Mouse (Mus musculus) midbrain, embryonic 10.5 days (tissue): ENCODE data around the gene Samd4b. TPM values are rescaled to one million over a fixed set of nuclear protein-coding genes. Genes with fewer than 3 reads are reported as not detected.

ENCODE experiments used
- DNase-seq: peaks from one replicate; pipeline ENCODE4 v3.0.0-alpha.2; 2017; ENCODE audit warnings: low spot score
- H3K27ac ChIP-seq: fragments of 300-500 bp; sonication (generic); replicated peaks from 2 replicates; pipeline ENCODE4 v1.5.1; 2016; ENCODE audit warnings: mild to moderate bottlenecking
- H3K27me3 ChIP-seq: fragments of 300-500 bp; sonication (generic); 2 replicates; pipeline ENCODE4 v1.6.1; 2016; ENCODE audit warnings: low read depth, mild to moderate bottlenecking; ENCODE audit not compliant: poor library complexity, severe bottlenecking
- H3K36me3 ChIP-seq: fragments of 300-500 bp; sonication (generic); 2 replicates; pipeline ENCODE4 v1.6.1; 2016; ENCODE audit warnings: mild to moderate bottlenecking, moderate library complexity
- H3K4me1 ChIP-seq: fragments of 300-500 bp; sonication (generic); 2 replicates; pipeline ENCODE4 v1.6.1; 2016
- H3K4me3 ChIP-seq: fragments of 300-500 bp; sonication (generic); 2 replicates; pipeline ENCODE4 v1.5.1; 2016; ENCODE audit warnings: mild to moderate bottlenecking, moderate library complexity
- H3K9me3 ChIP-seq: fragments of 300-500 bp; sonication (generic); replicated peaks from 2 replicates; pipeline ENCODE4 v1.6.1; 2016; ENCODE audit warnings: mild to moderate bottlenecking
- WGBS: fragments of 180-500 bp; shearing (Covaris S2); methylation state at CpG from one replicate; pipeline ENCODE4 v1.1.7; 2016; 5-methylcytosine and 5-hydroxymethylcytosine counted together
- polyA plus RNA-seq: library from polyadenylated mRNA; unstranded; fragments of >200 nt; fragmentation: Nextera tagmentation; extraction: Ambion mirVana; gene quantifications from 2 replicates; pipeline ENCODE4 v1.2.1, GENCODE M21; 2016

Gene Samd4b
- polyA plus RNA-seq, 1 experiment from 2014 or later = 29.2 TPM

DNA sequence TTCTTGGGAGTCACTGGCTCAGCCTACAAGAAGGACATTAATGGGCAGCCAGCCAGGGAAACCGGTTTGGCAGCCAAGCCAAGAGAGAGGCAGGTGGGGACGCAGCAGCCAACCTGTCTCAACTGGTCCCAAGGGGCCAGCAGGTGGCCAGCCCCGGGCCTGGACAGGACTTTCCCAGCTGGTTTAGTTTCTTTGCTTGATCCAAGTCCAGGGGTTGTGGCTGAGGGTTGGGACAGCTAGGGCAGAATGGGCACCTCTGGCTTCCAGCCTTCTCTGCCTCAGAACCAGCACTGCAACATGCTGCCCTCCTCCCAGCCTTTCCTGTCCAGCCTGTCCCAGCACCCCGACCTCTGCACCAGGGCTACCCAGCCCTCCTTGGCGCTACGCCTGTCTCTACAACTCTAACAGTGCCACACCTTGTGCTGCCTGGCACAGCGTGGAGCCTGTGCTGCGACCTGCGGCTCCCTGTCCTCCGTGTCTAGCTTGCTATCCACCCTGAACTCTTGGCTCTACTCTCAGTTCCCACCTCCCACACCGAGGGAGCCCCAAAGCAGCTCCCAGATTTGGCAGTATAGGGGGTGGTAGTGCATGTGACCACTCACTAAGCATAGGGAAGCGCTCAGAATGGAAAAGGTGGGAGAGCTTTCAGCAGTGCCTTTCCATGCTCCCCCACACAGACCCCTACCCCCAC lies 27.5 kb downstream of the Samd4b start:
- 0 out of 2 replicates have a peak, but pooled peaks cover 2% of the 10 kb centered on the region for H3K4me1 ChIP-seq
- H3K27ac ChIP-seq = 0 out of 2 replicates have a peak overlapping the region, but pooled peaks have one; percentile 14
- no peak overlapping the region for H3K4me3 ChIP-seq
- no peak for DNase-seq
- H3K36me3 ChIP-seq = peaks cover 45% of the 10 kb centered on the region
- WGBS = 76% methylated on average over 12 of the region's 12 CpGs
- no peaks in the 10 kb centered on the region for H3K27me3 ChIP-seq
- no peaks in the 10 kb centered on the region for H3K9me3 ChIP-seq

GRCm38 (mm10) chr7:28568253-28568652 lies 29.7 kb downstream of the Samd4b start:
- H3K36me3 ChIP-seq = peaks cover 67% of the 10 kb centered on the region
- no peaks in the 10 kb centered on the region for H3K27me3 ChIP-seq
- no peak overlapping the region for H3K27ac ChIP-seq
- 0 out of 2 replicates have a peak, but pooled peaks cover 2% of the 10 kb centered on the region for H3K4me1 ChIP-seq
- H3K4me3 ChIP-seq = no peak overlapping the region
- peak; percentile 62 for DNase-seq
- H3K9me3 ChIP-seq = no peaks in the 10 kb centered on the region

DNA sequence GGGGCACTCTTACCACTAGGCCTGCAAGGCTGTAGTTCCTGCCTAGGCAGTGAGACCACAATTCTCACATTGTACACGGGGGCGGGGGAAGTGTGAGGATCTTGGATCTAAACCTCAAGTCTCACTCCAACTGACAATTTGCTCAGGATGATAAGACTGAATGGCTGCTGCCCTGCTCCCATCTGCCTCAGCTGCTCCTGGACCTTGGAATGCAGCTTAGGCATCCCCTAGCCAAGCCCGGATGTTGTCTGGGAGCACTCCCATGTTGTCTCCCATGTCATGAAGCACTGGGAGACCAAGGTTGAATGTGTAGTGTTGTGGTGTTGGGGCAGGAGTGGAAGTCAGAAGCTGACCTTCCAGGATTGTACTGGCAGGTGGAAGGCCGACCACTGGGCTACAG lies 30.4 kb downstream of the Samd4b start:
- WGBS = 88% methylated on average over 4 of the region's 4 CpGs
- H3K36me3 ChIP-seq = peaks cover 74% of the 10 kb centered on the region
- H3K9me3 ChIP-seq = no peaks in the 10 kb centered on the region
- DNase-seq = no peak
- no peak overlapping the region for H3K4me3 ChIP-seq
- H3K27ac ChIP-seq = no peak overlapping the region
- no peaks in the 10 kb centered on the region for H3K27me3 ChIP-seq
- H3K4me1 ChIP-seq = 0 out of 2 replicates have a peak, but pooled peaks cover 2% of the 10 kb centered on the region

GRCm38 (mm10) chr7:28565407-28565806 lies 32.5 kb downstream of the Samd4b start:
- Histone ChIP-seq H3K27me3 (no peaks in the 10 kb centered on the region), H3K9me3 (no peaks in the 10 kb centered on the region), H3K4me3 (no peak overlapping the region), H3K27ac (no peak overlapping the region), H3K4me1 (no peaks in the 10 kb centered on the region), H3K36me3 (peaks cover 92% of the 10 kb centered on the region)
- 83% methylated on average over 5 of the region's 5 CpGs for WGBS
- no peak for DNase-seq

DNA sequence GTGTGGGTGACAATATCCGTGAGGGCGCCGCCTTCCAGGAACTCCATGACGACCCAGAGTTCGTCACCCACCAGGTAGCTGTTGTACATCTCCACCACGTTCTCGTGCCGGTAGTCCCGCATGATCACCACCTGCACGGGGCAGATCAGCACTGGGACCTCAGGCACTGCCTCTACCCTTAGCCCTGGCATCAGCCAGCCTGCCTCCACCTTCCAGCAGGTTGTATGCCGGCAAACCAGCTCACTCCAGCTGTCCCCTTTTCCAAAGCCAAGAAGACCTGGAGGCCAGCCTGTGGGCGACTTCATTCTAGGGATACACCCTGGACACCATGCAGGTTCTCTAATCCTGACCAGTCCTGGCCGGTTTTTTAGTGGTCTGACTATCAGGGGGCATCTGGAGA lies 35.0 kb downstream of the Samd4b start:
- Histone ChIP-seq H3K36me3 (peaks cover 96% of the 10 kb centered on the region), H3K4me1 (0 out of 2 replicates have a peak, but pooled peaks cover 3% of the 10 kb centered on the region), H3K27ac (no peak overlapping the region), H3K9me3 (no peaks in the 10 kb centered on the region), H3K27me3 (no peaks in the 10 kb centered on the region), H3K4me3 (no peak overlapping the region)
- DNase-seq = no peak
- 94% methylated on average over 13 of the region's 13 CpGs for WGBS

- peaks cover 95% of the 10 kb centered on the region for H3K36me3 ChIP-seq
- no peak overlapping the region for H3K4me3 ChIP-seq
These were observed 35.6 kb downstream of the Samd4b start for GRCm38 (mm10) chr7:28562371-28562770.

DNA sequence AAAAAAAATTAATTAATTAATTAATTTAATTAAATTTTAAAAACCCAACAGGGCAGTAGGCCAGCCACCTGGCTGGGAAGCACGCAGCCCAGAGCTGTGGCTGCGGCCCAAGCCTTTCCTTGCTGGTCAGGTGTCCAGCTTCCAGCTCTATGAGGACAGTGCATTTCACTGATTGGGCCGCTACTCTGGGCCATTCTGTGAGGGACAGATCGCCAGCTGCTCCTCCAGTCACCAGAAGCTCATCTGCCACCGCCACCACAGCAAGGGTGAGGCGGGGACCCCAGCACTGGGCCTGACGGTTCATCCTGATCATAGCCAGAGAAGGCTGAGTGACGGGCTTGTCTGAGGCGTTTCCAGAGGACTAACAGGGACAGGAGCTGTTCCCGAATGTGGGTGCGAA lies 36.0 kb downstream of the Samd4b start:
- peaks cover 91% of the 10 kb centered on the region for H3K36me3 ChIP-seq
- DNase-seq = no peak
- no peaks in the 10 kb centered on the region for H3K9me3 ChIP-seq
- 88% methylated on average over 11 of the region's 11 CpGs for WGBS
- no peak overlapping the region for H3K4me3 ChIP-seq
- 0 out of 2 replicates have a peak, but pooled peaks cover 3% of the 10 kb centered on the region for H3K4me1 ChIP-seq
- no peak overlapping the region for H3K27ac ChIP-seq
- H3K27me3 ChIP-seq = no peaks in the 10 kb centered on the region

More at GRCm38 (mm10) chr7:28562371-28562770, 35.6 kb downstream of the Samd4b start:
- 0 out of 2 replicates have a peak, but pooled peaks cover 3% of the 10 kb centered on the region for H3K4me1 ChIP-seq
- H3K27me3 ChIP-seq = no peaks in the 10 kb centered on the region
- H3K9me3 ChIP-seq = no peaks in the 10 kb centered on the region
- DNase-seq = no peak
- WGBS = 95% methylated on average over 13 of the region's 13 CpGs
- H3K27ac ChIP-seq = no peak overlapping the region

- Histone ChIP-seq H3K4me3 (no peak overlapping the region), H3K27ac (no peak overlapping the region), H3K36me3 (peaks cover 80% of the 10 kb centered on the region), H3K27me3 (no peaks in the 10 kb centered on the region), H3K4me1 (peaks cover 11% of the 10 kb centered on the region), H3K9me3 (no peaks in the 10 kb centered on the region)
- 93% methylated on average over 10 of the region's 10 CpGs for WGBS
- no peak for DNase-seq
These were observed 37.1 kb downstream of the Samd4b start for GRCm38 (mm10) chr7:28560856-28561255.

DNA sequence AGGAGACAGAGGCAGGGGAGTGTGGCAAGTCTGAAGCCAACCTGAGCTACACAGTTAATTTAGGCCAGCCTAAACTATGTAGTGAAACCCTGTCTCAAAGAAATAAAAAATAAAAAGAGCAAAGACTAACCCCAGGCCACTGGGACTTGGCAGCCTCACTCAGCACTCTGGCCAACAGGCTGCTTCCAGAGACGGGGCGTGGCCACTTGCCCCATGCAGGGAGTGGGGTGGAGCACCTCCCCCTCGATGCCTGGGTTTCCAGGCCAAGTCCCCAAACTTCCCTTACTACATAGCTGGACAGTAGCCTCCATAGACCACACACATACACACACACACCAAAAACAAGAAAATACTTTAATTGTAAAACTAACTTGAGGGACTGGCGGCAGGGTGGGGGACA lies 39.5 kb downstream of the Samd4b start:
- Histone ChIP-seq H3K27ac (no peak overlapping the region), H3K36me3 (peaks cover 56% of the 10 kb centered on the region), H3K9me3 (0 out of 2 replicates have a peak, but pooled peaks cover under 1% of the 10 kb centered on the region), H3K27me3 (no peaks in the 10 kb centered on the region), H3K4me1 (peaks cover 14% of the 10 kb centered on the region), H3K4me3 (no peak overlapping the region)
- DNase-seq = no peak
- 57% methylated on average over 4 of the region's 4 CpGs for WGBS

- H3K27ac ChIP-seq = no peak overlapping the region
- DNase-seq = no peak
- peaks cover 14% of the 10 kb centered on the region for H3K4me1 ChIP-seq
- H3K4me3 ChIP-seq = no peak overlapping the region
- no peaks in the 10 kb centered on the region for H3K27me3 ChIP-seq
- WGBS = 83% methylated on average over 6 of the region's 6 CpGs
- peaks cover 7% of the 10 kb centered on the region; the same call in 1 of the 2 replicates for H3K9me3 ChIP-seq
- H3K36me3 ChIP-seq = peaks cover 48% of the 10 kb centered on the region
These were observed 40.2 kb downstream of the Samd4b start for GRCm38 (mm10) chr7:28557708-28558107.

DNA sequence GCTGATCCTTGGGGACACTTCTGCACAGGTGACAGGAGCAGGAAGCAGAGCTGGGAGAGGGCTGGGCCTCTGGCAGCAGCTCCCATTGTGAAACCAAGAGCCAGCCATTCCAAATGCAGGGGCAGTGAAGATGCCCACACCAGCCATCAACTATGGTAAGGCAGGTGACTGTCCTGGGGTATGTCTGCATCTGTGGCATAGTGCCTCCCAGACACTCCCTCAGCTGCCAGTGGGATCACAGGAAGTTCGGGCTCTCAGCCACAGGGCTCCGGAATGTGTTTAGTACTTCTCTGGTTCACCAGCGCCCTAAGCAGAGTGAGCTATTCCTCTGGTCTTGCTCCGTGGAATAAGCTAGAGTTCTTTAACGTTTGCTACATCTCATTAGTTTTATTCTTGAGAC lies 40.9 kb downstream of the Samd4b start:
- H3K4me3 ChIP-seq = no peak overlapping the region
- WGBS = 82% methylated on average over 5 of the region's 5 CpGs
- H3K27ac ChIP-seq = no peak overlapping the region
- peaks cover 42% of the 10 kb centered on the region for H3K36me3 ChIP-seq
- H3K4me1 ChIP-seq = peaks cover 14% of the 10 kb centered on the region
- no peaks in the 10 kb centered on the region for H3K27me3 ChIP-seq
- H3K9me3 ChIP-seq = peaks cover 10% of the 10 kb centered on the region; the same call in 1 of the 2 replicates
- DNase-seq = no peak

- Histone ChIP-seq H3K4me1 (peaks cover 14% of the 10 kb centered on the region), H3K4me3 (no peak overlapping the region), H3K27me3 (no peaks in the 10 kb centered on the region), H3K36me3 (peaks cover 34% of the 10 kb centered on the region), H3K27ac (no peak overlapping the region), H3K9me3 (peaks cover 10% of the 10 kb centered on the region; the same call in 1 of the 2 replicates)
- no peak for DNase-seq
- WGBS = 18% methylated on average over 5 of the region's 5 CpGs
These were observed 41.9 kb downstream of the Samd4b start for GRCm38 (mm10) chr7:28555939-28556535.

DNA sequence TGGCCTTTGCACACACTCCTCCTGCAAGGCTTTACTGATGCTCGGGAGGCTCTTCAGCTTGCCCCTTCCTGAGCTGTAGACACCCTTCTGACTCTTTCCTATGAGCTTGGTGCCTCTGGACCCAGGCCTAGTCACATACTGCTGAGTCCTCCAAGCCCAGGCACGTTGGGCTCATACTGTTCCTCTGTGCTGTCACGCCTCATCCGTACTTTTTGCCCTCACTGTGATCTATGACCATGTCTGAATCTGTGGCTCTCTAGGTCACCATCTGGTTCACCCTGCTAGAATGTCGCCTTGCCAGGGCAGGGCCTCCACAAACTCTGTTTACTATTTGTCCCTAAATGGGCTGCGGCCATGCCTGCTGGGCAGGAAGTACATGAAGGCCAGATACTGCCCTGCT lies 44.9 kb downstream of the Samd4b start:
- no peak overlapping the region for H3K4me3 ChIP-seq
- H3K4me1 ChIP-seq = peaks cover 11% of the 10 kb centered on the region
- H3K9me3 ChIP-seq = peaks cover 10% of the 10 kb centered on the region; the same call in 1 of the 2 replicates
- DNase-seq = no peak
- 88% methylated on average over 6 of the region's 6 CpGs for WGBS
- no peak overlapping the region for H3K27ac ChIP-seq
- peaks cover 6% of the 10 kb centered on the region for H3K36me3 ChIP-seq
- H3K27me3 ChIP-seq = peaks cover 2% of the 10 kb centered on the region; the same call in 1 of the 2 replicates
